Comparison of ENCODE assay signal across 8 mouse cellular contexts in the genomic region with DNA sequence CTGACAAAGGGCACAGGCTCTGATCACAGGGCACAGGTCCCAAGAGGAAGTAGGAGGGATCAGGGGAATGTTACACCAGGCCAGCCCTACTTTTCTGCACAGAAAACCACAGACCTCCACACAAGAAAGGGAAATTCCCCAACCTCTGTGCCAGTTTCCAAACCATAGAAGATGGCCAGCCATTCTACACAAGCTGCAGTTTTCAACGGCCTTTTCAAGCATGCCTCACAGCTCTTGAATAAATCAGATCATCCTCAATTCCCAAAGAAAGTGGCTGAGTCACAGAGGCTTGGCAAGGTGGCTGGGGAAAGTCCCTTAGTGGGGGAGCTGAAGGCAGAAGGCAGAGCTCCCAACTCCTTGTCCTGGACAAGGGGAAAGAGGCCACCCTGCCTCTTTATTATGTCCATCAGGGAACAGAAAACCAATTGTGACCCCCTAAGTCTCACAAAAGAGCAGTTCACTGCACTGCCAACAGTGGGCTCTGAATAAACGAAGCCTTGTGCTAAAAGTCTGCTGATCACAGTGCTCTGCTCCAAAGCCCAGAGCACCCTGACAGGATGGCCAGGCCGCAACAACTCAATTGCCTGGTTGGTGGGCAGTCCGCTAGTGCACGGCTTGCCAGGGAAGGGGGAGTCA.
A peak's percentile ranks its signal among the peaks of the same experiment; 100 is the strongest.
DNase-seq lines count a peak whose midpoint lies in the region; ATAC-seq and TF ChIP-seq lines count a peak whose summit lies in the region.
"Had no signal": no experiment of that assay in that cellular context is flagged by ENCODE, and none has a peak within 500 bp of the region (broad histone marks: within the 10 kb centered on the region; RNA-seq: fewer than 3 reads in every experiment).

No protein-coding gene starts in this region.

- 39% methylated on average over 5 of the region's 5 CpGs for WGBS in forebrain, embryonic 16.5 days
- WGBS in midbrain, postnatal 0 days = 36% methylated on average over 5 of the region's 5 CpGs
- 74% methylated on average over 5 of the region's 5 CpGs for WGBS in kidney, embryonic 14.5 days

- ATAC-seq in forebrain, embryonic 16.5 days = peak; percentile 89
- ATAC-seq in midbrain, postnatal 0 days (ENCODE audit: low FRiP score) = peak; percentile 92
- ATAC-seq in kidney, embryonic 14.5 days (ENCODE audit: low FRiP score, low TSS enrichment) = no peak

- no peaks in the 10 kb centered on the region for H3K9me3 ChIP-seq in forebrain, embryonic 16.5 days (ENCODE audit: control insufficient read depth, low read length)
- no peaks in the 10 kb centered on the region for H3K9me3 ChIP-seq in midbrain, postnatal 0 days (ENCODE audit: low read length)
- no peaks in the 10 kb centered on the region for H3K9me3 ChIP-seq in kidney, embryonic 14.5 days (ENCODE audit: control insufficient read depth, low read length)
- H3K9me3 ChIP-seq: limb, embryonic 15.5 days had no signal

- H3K4me1 ChIP-seq in forebrain, embryonic 16.5 days (replicated peaks; ENCODE audit: control insufficient read depth, insufficient read depth, low read length) = no peaks in the 10 kb centered on the region; the same call in 1 of the 2 replicates
- no peaks in the 10 kb centered on the region for H3K4me1 ChIP-seq in midbrain, postnatal 0 days (ENCODE audit: insufficient read depth, low read length)
- 0 out of 2 replicates have a peak, but pooled peaks cover 4% of the 10 kb centered on the region for H3K4me1 ChIP-seq in kidney, embryonic 14.5 days (ENCODE audit: control insufficient read depth, insufficient read depth, low read length)

- peak; percentile 47 for TF ChIP-seq CTCF in midbrain, postnatal 0 days (IDR thresholded peaks at IDR 0.05)

- H3K4me2 ChIP-seq in forebrain, embryonic 16.5 days (ENCODE audit: low read length) = no peak overlapping the region
- no peak overlapping the region for H3K4me2 ChIP-seq in midbrain, postnatal 0 days (ENCODE audit: low read depth, low read length, poor library complexity, severe bottlenecking)
- no peak overlapping the region for H3K4me2 ChIP-seq in kidney, embryonic 14.5 days (replicated peaks; ENCODE audit: low read depth, low read length)
- H3K4me2 ChIP-seq: limb, embryonic 15.5 days had no signal

- no peak overlapping the region for H3K4me3 ChIP-seq in forebrain, embryonic 16.5 days (replicated peaks; ENCODE audit: low read length)
- no peak overlapping the region for H3K4me3 ChIP-seq in midbrain, postnatal 0 days (ENCODE audit: low read depth, low read length)
- no peak overlapping the region for H3K4me3 ChIP-seq in kidney, embryonic 14.5 days (ENCODE audit: low read length)
- H3K4me3 ChIP-seq: limb, embryonic 15.5 days had no signal

- peak; percentile 81 for DNase-seq in MN1 (ENCODE audit: low spot score)
- peak; percentile 62 for DNase-seq in adrenal gland, postnatal 10 days
- peak; percentile 69 to 89 for DNase-seq in layer of hippocampus, adult 8-10 months (ENCODE audit: low spot score in 2 of 2)
- DNase-seq in midbrain, postnatal 0 days (ENCODE audit: low spot score) = peak; percentile 90
- DNase-seq in spleen, postnatal 4 days (ENCODE audit: low spot score in 2 of 2) = no peak

- H3K9ac ChIP-seq in forebrain, embryonic 16.5 days (replicated peaks; ENCODE audit: low read depth, low read length) = no peak overlapping the region
- H3K9ac ChIP-seq in midbrain, postnatal 0 days (replicated peaks; ENCODE audit: low read length, poor library complexity, severe bottlenecking) = no peak overlapping the region
- H3K9ac ChIP-seq in kidney, embryonic 14.5 days (ENCODE audit: low read depth, low read length) = no peak overlapping the region
- H3K9ac ChIP-seq: limb, embryonic 15.5 days had no signal

- H3K27ac ChIP-seq in forebrain, embryonic 16.5 days (ENCODE audit: low read length) = no peak overlapping the region
- no peak overlapping the region for H3K27ac ChIP-seq in midbrain, postnatal 0 days (ENCODE audit: low read depth, low read length)
- H3K27ac ChIP-seq in kidney, embryonic 14.5 days (ENCODE audit: low read depth, low read length) = no peak overlapping the region
- H3K27ac ChIP-seq: limb, embryonic 15.5 days had no signal

- H3K27me3 ChIP-seq in forebrain, embryonic 16.5 days (replicated peaks; ENCODE audit: control insufficient read depth, insufficient read depth, low read length) = no peaks in the 10 kb centered on the region
- no peaks in the 10 kb centered on the region for H3K27me3 ChIP-seq in midbrain, postnatal 0 days (ENCODE audit: insufficient read depth, low read length)
- no peaks in the 10 kb centered on the region for H3K27me3 ChIP-seq in kidney, embryonic 14.5 days (ENCODE audit: control insufficient read depth, insufficient read depth, low read length)
- H3K27me3 ChIP-seq: limb, embryonic 15.5 days had no signal

- H3K36me3 ChIP-seq in forebrain, embryonic 16.5 days (ENCODE audit: control insufficient read depth, insufficient read depth) = no peaks in the 10 kb centered on the region
- H3K36me3 ChIP-seq in midbrain, postnatal 0 days (ENCODE audit: insufficient read depth, low read length) = no peaks in the 10 kb centered on the region
- H3K36me3 ChIP-seq in kidney, embryonic 14.5 days (ENCODE audit: control insufficient read depth, insufficient read depth, low read length) = no peaks in the 10 kb centered on the region
- H3K36me3 ChIP-seq: limb, embryonic 15.5 days had no signal

Comparison
In these comparisons a context has a peak if more than half of its experiments do, and no peak if none do; other contexts are left out.
1. DNase-seq: peak in MN1 (single experiment), adrenal gland, postnatal 10 days (single experiment), layer of hippocampus, adult 8-10 months (2 of 2) and midbrain, postnatal 0 days (single experiment); none in spleen, postnatal 4 days (0 of 2).